Mouse (Mus musculus) hindbrain, embryonic 14.5 days (tissue): Measurements from ENCODE around the gene Fkbp1b. TPM values are rescaled to one million over a fixed set of nuclear protein-coding genes. Genes with fewer than 3 reads are reported as not detected.
A peak's percentile ranks its signal among the peaks of the same experiment; 100 is the strongest.
"Not testable (repeated sequence)": the region's sequence is repeated elsewhere in the genome, so short reads cannot be mapped to it uniquely, and the experiment has no call there.

Experiments
- ATAC-seq: fragments of 200-750 bp; cut with Nextera tagmentation; 2 replicates; pipeline ENCODE4 v1.8.0; 2017; ENCODE audit warnings: moderate number of reproducible peaks, mild to moderate bottlenecking, moderate TSS enrichment, moderate library complexity; ENCODE audit not compliant: low FRiP score
- DNase-seq: peaks from one replicate; pipeline ENCODE4 v3.0.0-alpha.2; 2015; ENCODE audit warnings: low spot score
- H3K27ac ChIP-seq: fragments of 300-500 bp; sonication (generic); 2 replicates; pipeline ENCODE4 v1.5.1; 2014; ENCODE audit warnings: mild to moderate bottlenecking, moderate library complexity
- H3K27me3 ChIP-seq: fragments of 300-500 bp; sonication (generic); 2 replicates; pipeline ENCODE4 v1.6.1; 2014; ENCODE audit warnings: mild to moderate bottlenecking, low read length, mixed read lengths; ENCODE audit not compliant: control insufficient read depth, insufficient read depth
- H3K36me3 ChIP-seq: fragments of 300-500 bp; sonication (generic); replicated peaks from 2 replicates; pipeline ENCODE4 v1.6.1; 2014; ENCODE audit not compliant: control insufficient read depth, insufficient read depth
- H3K4me1 ChIP-seq: fragments of 300-500 bp; sonication (generic); replicated peaks from 2 replicates; pipeline ENCODE4 v1.6.1; 2014; ENCODE audit warnings: antibody characterized with exemption, low read length, mixed read lengths; ENCODE audit not compliant: control insufficient read depth, insufficient read depth
- H3K4me2 ChIP-seq: fragments of 300-500 bp; sonication (generic); replicated peaks from 2 replicates; pipeline ENCODE4 v1.6.1; 2014; ENCODE audit warnings: mild to moderate bottlenecking, moderate library complexity
- H3K4me3 ChIP-seq: fragments of 300-500 bp; sonication (generic); replicated peaks from 2 replicates; pipeline ENCODE4 v1.5.1; 2014; ENCODE audit warnings: mild to moderate bottlenecking, low read length
- H3K9ac ChIP-seq: fragments of 300-500 bp; sonication (generic); 2 replicates; pipeline ENCODE4 v1.6.1; 2014
- H3K9me3 ChIP-seq: fragments of 300-500 bp; sonication (generic); 2 replicates; pipeline ENCODE4 v1.6.1; 2016; ENCODE audit warnings: low read length; ENCODE audit not compliant: control insufficient read depth
- WGBS: fragments of 180-500 bp; shearing (Covaris S2); extraction: QIAGEN DNeasy Blood & Tissue Kit; methylation state at CpG from one replicate; pipeline ENCODE4 v1.1.7; 2014; 5-methylcytosine and 5-hydroxymethylcytosine counted together
- polyA plus RNA-seq: library from polyadenylated mRNA; unstranded; fragments of >200 nt; fragmentation: Nextera tagmentation; extraction: Ambion mirVana; gene quantifications from 2 replicates; pipeline ENCODE4 v1.2.1, GENCODE M21; 2014

Fkbp1b gene
- 50.6 and 58.5 TPM in 2 replicates for polyA plus RNA-seq

GRCm38 (mm10) chr12:4841392-4841887 lies at the start of gene Fkbp1b:
Gene Fkbp1b (minus strand): TSS chr12:4841591.
- Histone ChIP-seq H3K27ac (0 out of 2 replicates have a peak within 1 kb of the TSS, but pooled peaks have one; percentile 3), H3K9ac (peak within 1 kb of the TSS; percentile 73), H3K4me1 (peaks cover 16% of the 10 kb centered on the region), H3K4me3 (peak within 1 kb of the TSS; percentile 75), H3K4me2 (peak within 1 kb of the TSS; percentile 80), H3K36me3 (no peaks in the 10 kb centered on the region), H3K9me3 (no peaks in the 10 kb centered on the region), H3K27me3 (0 out of 2 replicates have a peak, but pooled peaks cover 13% of the 10 kb centered on the region)
- ATAC-seq (peak; percentile 61), DNase-seq (peak; percentile 56)
- WGBS: under 1% methylated on average over 37 of the region's 37 CpGs

GRCm38 (mm10) chr12:4889891-4890290 lies 48.5 kb upstream of the Fkbp1b start:
- H3K4me3 ChIP-seq: no peak overlapping the region
- 100% methylated on average over 1 of the region's 1 CpGs for WGBS
- no peak overlapping the region for H3K27ac ChIP-seq
- H3K36me3 ChIP-seq: peaks cover 41% of the 10 kb centered on the region
- H3K9ac ChIP-seq: no peak overlapping the region
- DNase-seq (no peak), ATAC-seq (no peak)
- no peaks in the 10 kb centered on the region for H3K9me3 ChIP-seq
- no peak overlapping the region for H3K4me2 ChIP-seq
- H3K27me3 ChIP-seq: no peaks in the 10 kb centered on the region
- H3K4me1 ChIP-seq: no peaks in the 10 kb centered on the region

GRCm38 (mm10) chr12:4889251-4889650 lies 47.9 kb upstream of the Fkbp1b start:
- Histone ChIP-seq H3K4me3 (no peak overlapping the region), H3K4me2 (no peak overlapping the region), H3K4me1 (no peaks in the 10 kb centered on the region), H3K27ac (no peak overlapping the region), H3K9me3 (no peaks in the 10 kb centered on the region), H3K27me3 (no peaks in the 10 kb centered on the region), H3K9ac (no peak overlapping the region), H3K36me3 (peaks cover 46% of the 10 kb centered on the region)
- 96% methylated on average over 2 of the region's 2 CpGs for WGBS
- DNase-seq (no peak), ATAC-seq (no peak)

- ATAC-seq: no peak
Observed at GRCm38 (mm10) chr12:4888739-4889138, 47.3 kb upstream of the Fkbp1b start.

GRCm38 (mm10) chr12:4886581-4886980 lies 45.2 kb upstream of the Fkbp1b start:
- H3K4me1 ChIP-seq, DNase-seq, H3K9ac ChIP-seq, H3K27ac ChIP-seq, H3K27me3 ChIP-seq, H3K4me3 ChIP-seq, H3K4me2 ChIP-seq, H3K9me3 ChIP-seq, ATAC-seq: not testable (repeated sequence)
- H3K36me3 ChIP-seq: peaks cover 40% of the 10 kb centered on the region
- WGBS: 99% methylated on average over 4 of the region's 4 CpGs

More at GRCm38 (mm10) chr12:4888739-4889138, 47.3 kb upstream of the Fkbp1b start:
- no peak overlapping the region for H3K9ac ChIP-seq
- DNase-seq: no peak
- H3K4me1 ChIP-seq: no peaks in the 10 kb centered on the region
- no peak overlapping the region for H3K27ac ChIP-seq
- H3K4me3 ChIP-seq: no peak overlapping the region
- no peaks in the 10 kb centered on the region for H3K9me3 ChIP-seq
- peaks cover 42% of the 10 kb centered on the region for H3K36me3 ChIP-seq
- no peaks in the 10 kb centered on the region for H3K27me3 ChIP-seq
- H3K4me2 ChIP-seq: no peak overlapping the region

- H3K4me2 ChIP-seq: no peak overlapping the region
- peaks cover 33% of the 10 kb centered on the region for H3K36me3 ChIP-seq
- H3K27me3 ChIP-seq: no peaks in the 10 kb centered on the region
- no peak overlapping the region for H3K27ac ChIP-seq
- H3K9me3 ChIP-seq: no peaks in the 10 kb centered on the region
- no peaks in the 10 kb centered on the region for H3K4me1 ChIP-seq
- H3K4me3 ChIP-seq: no peak overlapping the region
- DNase-seq (no peak), ATAC-seq (no peak)
- H3K9ac ChIP-seq: no peak overlapping the region
- WGBS: 80% methylated on average over 1 of the region's 1 CpGs
Observed at GRCm38 (mm10) chr12:4885062-4885461, 43.7 kb upstream of the Fkbp1b start.

GRCm38 (mm10) chr12:4882086-4882485 lies 40.7 kb upstream of the Fkbp1b start:
- peaks cover 46% of the 10 kb centered on the region for H3K36me3 ChIP-seq
- H3K27me3 ChIP-seq: no peaks in the 10 kb centered on the region
- H3K4me1 ChIP-seq: no peaks in the 10 kb centered on the region
- no peak for DNase-seq
- no peak overlapping the region for H3K4me2 ChIP-seq
- H3K9me3 ChIP-seq: no peaks in the 10 kb centered on the region
- no peak for ATAC-seq
- H3K9ac ChIP-seq: no peak overlapping the region
- H3K27ac ChIP-seq: no peak overlapping the region
- H3K4me3 ChIP-seq: no peak overlapping the region
- 84% methylated on average over 2 of the region's 2 CpGs for WGBS

GRCm38 (mm10) chr12:4879048-4879447 lies 37.7 kb upstream of the Fkbp1b start:
- Histone ChIP-seq H3K36me3 (peaks cover 30% of the 10 kb centered on the region), H3K4me3 (no peak overlapping the region), H3K4me1 (no peaks in the 10 kb centered on the region), H3K4me2 (no peak overlapping the region), H3K9me3 (no peaks in the 10 kb centered on the region), H3K9ac (no peak overlapping the region), H3K27me3 (no peaks in the 10 kb centered on the region), H3K27ac (no peak overlapping the region)
- 99% methylated on average over 5 of the region's 5 CpGs for WGBS
- no peak for DNase-seq
- no peak for ATAC-seq

GRCm38 (mm10) chr12:4878296-4878783 lies 36.9 kb upstream of the Fkbp1b start:
- H3K4me2 ChIP-seq: no peak overlapping the region
- no peak overlapping the region for H3K9ac ChIP-seq
- no peak overlapping the region for H3K27ac ChIP-seq
- no peaks in the 10 kb centered on the region for H3K27me3 ChIP-seq
- no peak overlapping the region for H3K4me3 ChIP-seq
- H3K36me3 ChIP-seq: peaks cover 27% of the 10 kb centered on the region
- H3K4me1 ChIP-seq: no peaks in the 10 kb centered on the region
- ATAC-seq: no peak
- H3K9me3 ChIP-seq: no peaks in the 10 kb centered on the region
- 86% methylated on average over 9 of the region's 9 CpGs for WGBS
- DNase-seq: no peak

GRCm38 (mm10) chr12:4875623-4876022 lies 34.2 kb upstream of the Fkbp1b start:
- H3K9ac ChIP-seq: no peak overlapping the region
- no peaks in the 10 kb centered on the region for H3K4me1 ChIP-seq
- peaks cover 13% of the 10 kb centered on the region for H3K36me3 ChIP-seq
- no peaks in the 10 kb centered on the region for H3K27me3 ChIP-seq
- ATAC-seq (no peak), DNase-seq (no peak)
- H3K9me3 ChIP-seq: no peaks in the 10 kb centered on the region
- no peak overlapping the region for H3K27ac ChIP-seq
- H3K4me3 ChIP-seq: no peak overlapping the region
- no peak overlapping the region for H3K4me2 ChIP-seq
- WGBS: 84% methylated on average over 8 of the region's 8 CpGs
